Mouse (Mus musculus): ENCODE data around the gene Rbpms2.

- TF ChIP-seq CTCF (IDR thresholded peaks at IDR 0.05) = no peak
- no peak for TF ChIP-seq POLR2A (IDR thresholded peaks at IDR 0.05; ENCODE audit: insufficient read depth, low read depth, low read length)
These were observed 28.5 kb upstream of the Rbpms2 start for GRCm38 (mm10) chr9:65600951-65601350.

All from heart, adult 2 months (tissue).